Mouse (Mus musculus) kidney, adult 8-10 months (tissue): ENCODE measurements around the gene Nt5c2.
A peak's percentile ranks its signal among the peaks of the same experiment; 100 is the strongest.

ENCODE experiments used
- DNase-seq, 2 experiments: peaks; one replicate each; pipeline ENCODE4 v3.0.0; 2022

Nt5c2 gene

DNA sequence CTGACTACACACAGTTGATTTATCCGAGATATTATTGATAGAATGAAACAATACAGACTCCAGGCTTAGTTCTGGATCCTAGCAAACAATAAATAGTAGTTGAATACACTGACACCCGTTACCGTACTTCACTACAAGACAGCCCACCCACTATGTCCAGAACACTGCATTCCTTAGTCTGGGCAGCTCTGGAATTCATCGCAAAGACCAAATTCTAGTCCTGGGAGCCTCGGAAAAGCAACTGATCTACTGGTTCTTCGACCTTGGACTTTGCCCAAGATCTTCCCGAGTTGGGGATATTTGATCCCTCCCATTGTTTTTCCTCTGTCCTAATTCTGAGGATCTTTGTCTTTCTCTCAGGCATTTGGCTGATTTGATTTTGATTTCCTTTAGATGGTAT is 52.1 kb downstream of the Nt5c2 start:
- peak in 1 of 2 experiments; percentile 52 for DNase-seq

DNA sequence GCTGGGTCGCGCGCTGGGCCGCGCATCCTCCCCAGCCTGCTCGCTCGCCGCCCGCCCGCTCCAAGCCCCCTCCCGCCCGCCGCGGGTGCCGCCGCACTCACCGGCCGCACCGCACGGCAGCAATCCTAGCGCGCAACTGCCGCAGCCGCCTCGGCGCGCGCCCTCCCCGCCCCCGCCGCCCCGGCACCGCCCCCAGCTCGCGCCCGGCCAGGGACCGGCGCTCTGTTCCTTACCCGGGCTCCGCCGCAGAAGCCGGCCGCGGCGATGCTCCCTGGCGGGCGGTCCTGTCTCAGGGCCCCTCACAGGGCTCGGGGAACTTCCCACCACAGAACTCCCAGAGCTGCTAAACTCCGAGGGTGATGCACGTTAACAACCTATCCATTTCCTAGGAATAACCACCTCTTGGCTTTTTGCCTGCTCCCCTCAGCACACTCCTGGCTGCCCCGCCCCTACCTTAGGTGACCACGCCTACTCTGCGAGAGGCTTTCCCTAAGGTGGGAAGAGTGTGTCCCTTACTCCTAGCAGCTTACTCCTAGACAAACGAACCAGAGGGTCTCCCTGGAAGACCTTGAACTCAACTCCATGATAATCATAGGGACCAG is 52.7 kb downstream of the Nt5c2 start:
- DNase-seq = peak; percentile 81 to 84

GRCm38 (mm10) chr19:46961652-46962051 is 53.3 kb downstream of the Nt5c2 start:
- DNase-seq = peak; percentile 69 to 74

GRCm38 (mm10) chr19:46961047-46961651 is 53.8 kb downstream of the Nt5c2 start:
- no peak for DNase-seq

GRCm38 (mm10) chr19:46960101-46961046 is 54.6 kb downstream of the Nt5c2 start:
- no peak for DNase-seq

DNA sequence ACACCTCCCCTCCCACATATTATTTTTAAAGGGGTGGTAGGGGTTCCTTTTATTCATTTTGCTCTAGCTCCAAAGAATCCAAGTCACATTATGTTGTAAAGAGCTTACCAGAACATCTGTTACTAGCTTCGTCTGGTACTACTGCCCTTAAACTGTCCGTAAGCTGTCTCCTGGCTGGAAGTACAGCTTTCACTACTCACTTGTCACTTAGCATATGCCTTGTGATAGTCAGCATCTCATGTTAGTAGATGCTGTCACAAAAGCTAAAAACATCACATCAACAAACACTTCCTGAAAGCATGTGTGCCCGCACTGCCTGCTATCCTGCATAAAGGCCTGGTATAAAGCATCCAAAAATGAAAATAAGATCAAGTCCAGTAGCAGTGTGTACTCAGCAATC is 55.4 kb downstream of the Nt5c2 start:
- DNase-seq = no peak

- DNase-seq = no peak
Measured at GRCm38 (mm10) chr19:46958566-46958965, 56.4 kb downstream of the Nt5c2 start.

- no peak for DNase-seq
Measured at GRCm38 (mm10) chr19:46957971-46958370, 57.0 kb downstream of the Nt5c2 start.

DNA sequence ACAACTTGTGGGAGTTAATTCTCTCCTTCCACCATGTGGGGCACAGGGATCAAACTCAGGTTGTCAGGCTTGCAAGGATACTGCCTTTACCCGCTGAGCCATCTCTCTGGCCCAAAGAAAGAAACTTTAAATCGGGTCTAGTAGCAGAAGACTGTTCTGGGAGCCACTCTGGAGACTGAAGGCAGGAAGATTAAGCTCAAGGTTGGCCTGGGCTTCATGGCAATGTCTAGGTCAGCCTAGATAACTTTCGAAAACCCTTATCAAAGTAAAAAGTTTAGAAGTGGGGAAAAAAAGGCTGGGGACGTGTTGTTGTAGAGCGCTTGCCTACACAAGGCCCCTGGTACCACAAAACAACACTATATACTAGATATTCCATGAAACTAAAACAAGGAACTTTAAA is 58.0 kb downstream of the Nt5c2 start:
- no peak for DNase-seq

GRCm38 (mm10) chr19:46956410-46956809 is 58.5 kb downstream of the Nt5c2 start:
- DNase-seq = no peak

DNA sequence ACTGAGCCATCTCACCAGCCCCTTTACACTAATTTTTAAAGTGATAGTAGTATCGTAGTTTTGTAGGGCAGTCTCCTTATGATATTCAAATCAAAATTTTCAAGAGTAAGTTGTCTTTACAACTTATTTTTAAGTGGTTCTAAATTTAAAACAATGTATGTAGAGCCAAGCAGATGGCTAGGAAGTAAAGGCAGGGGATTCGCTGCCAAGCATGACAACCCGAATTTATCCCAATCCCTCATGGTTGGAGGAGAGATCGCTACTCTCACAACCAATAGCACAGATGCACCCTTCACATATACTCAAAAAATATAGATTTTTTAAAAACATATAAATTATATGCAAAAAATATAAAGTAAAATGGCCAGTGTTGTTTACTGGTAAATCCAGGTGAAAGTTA is 59.3 kb downstream of the Nt5c2 start:
- no peak for DNase-seq

GRCm38 (mm10) chr19:46953536-46953935 is 61.4 kb downstream of the Nt5c2 start:
- DNase-seq = no peak

- no peak for DNase-seq
Measured at GRCm38 (mm10) chr19:46952986-46953385, 62.0 kb downstream of the Nt5c2 start.

DNA sequence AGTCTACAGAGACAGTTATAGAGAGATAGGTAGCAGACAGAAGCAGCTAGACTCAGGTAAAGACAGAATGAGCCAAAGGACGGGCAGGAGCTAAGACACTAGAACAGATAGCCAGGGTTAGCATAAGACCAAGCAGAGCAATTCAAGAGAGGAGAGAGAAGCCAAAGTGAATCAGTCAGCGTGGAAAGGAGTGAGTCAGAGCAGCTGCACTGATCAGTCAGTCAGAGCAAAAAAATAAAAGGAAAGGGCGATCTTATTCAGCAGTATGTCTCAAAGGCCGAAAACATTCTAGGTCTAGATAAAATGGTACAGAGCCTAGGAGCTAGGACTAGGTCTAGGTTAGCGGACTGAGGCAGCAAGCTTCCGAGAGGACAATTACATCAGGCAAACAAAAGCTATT is 70.6 kb downstream of the Nt5c2 start:
- DNase-seq = no peak

DNA sequence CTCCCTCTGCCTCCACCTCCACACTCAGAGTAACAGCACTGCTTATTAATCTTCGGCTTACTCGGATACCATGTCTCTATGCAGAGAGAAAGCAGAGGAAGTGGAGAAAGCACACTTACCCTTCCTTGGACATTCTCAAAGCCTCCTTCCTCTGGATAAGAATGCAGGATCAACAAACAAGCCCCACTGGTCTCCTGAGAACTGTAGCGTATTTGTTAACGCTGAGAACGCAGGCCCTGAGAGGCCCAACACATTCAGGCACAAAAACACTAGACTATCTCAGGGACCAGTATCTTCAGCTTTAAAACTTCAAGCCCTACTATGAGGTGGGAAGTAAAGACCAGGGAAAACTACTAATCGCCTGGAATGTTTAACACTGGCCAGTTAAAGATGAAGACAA is 77.8 kb downstream of the Nt5c2 start:
- DNase-seq = no peak

DNA sequence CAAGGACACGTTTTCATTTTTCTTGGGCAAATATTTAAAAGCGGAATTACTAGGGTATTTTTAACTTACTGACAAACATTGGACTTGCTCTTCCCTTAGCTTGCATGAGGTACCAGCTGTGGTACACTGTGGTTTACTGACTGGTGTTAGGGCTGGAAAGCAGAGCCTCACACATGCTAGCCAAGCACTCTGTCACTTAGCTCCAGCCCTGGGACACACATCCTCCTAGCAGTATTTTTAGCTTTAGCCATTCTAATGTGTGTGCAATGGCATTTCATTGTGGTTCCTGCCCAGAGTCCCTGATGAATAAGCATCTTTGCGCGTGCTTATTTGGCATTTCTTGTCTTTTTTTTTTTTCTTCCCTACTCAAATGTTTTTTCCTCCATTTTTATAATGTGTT is 80.9 kb downstream of the Nt5c2 start:
- DNase-seq = no peak

DNA sequence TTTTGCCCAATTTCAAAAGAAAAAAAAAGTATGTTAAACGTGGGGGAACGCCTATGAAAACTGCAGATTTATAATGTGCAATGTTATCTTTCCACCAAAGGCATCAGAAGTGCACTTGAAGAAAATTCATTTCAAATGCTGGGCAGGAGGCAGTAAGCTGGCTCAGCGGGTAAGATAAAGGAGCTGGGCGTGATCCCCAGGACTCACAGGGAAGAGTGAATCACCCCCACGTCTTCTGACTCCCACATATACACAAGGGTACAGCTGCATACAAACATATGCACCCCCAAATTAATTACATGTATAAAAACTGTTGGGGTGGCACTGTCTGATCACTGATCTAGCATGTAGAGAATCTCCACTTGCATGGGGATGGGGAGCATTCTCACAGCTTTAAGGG is 82.3 kb downstream of the Nt5c2 start:
- no peak for DNase-seq

DNA sequence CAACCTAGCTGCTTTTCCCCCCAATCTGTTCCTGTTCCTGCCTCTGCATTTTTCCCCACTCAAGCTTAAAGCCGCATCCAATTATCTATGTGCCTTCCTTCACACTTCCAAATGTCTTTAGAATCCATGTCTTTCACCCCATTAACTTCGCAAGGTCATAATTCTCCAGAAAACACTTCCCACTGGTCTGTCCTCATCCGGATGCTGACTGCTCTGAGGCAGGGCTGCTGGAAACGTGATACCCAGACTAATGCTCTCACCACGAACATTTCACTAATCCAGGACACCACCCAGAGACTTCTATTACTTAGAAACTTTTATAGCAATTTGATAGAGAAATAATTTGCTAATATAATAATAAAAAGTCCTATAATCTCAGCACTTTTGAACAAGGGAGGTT is 84.9 kb downstream of the Nt5c2 start:
- DNase-seq = no peak

- peak; percentile 75 to 76 for DNase-seq
Measured at GRCm38 (mm10) chr19:46929044-46929587, 85.8 kb downstream of the Nt5c2 start.

GRCm38 (mm10) chr19:46928136-46928535 is 86.8 kb downstream of the Nt5c2 start:
- DNase-seq = no peak

- DNase-seq = no peak
Measured at GRCm38 (mm10) chr19:46926951-46927350, 88.0 kb downstream of the Nt5c2 start.

- DNase-seq = no peak
Measured at GRCm38 (mm10) chr19:46926357-46926756, 88.6 kb downstream of the Nt5c2 start.

DNA sequence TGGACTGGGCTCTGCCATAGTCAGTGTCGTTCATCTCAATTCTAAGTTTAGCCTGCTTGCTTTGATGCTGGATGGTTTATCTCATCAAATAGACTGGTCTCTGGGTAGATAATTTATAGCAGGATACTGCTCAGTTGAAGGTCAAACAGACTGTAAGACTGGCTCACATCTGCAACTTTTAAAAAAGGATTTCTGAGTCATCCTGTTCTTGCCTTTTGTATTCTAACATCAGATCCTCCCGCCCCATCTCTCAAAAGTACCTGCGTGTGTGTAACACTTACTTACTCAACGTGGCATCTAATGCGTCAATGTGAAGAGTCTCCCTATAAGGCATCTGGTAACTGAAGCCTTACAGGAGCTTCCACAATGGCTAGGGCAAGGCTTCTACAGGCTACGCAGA is 94.4 kb downstream of the Nt5c2 start:
- DNase-seq = no peak
